Mouse (Mus musculus) myocyte (in vitro differentiated cells): ENCODE results near the gene Hoxd8.

ENCODE experiments used
- E2F4 ChIP-seq: IDR thresholded peaks from one replicate; pipeline ENCODE4 v1.6.1; 2011; ENCODE audit warnings: mild to moderate bottlenecking, control low read depth, moderate library complexity; ENCODE audit not compliant: insufficient read depth
- POLR2A ChIP-seq: IDR thresholded peaks from one replicate; pipeline ENCODE4 v1.6.1; 2011; ENCODE audit warnings: low read depth, mild to moderate bottlenecking, control low read depth, moderate library complexity; ENCODE audit not compliant: insufficient read length
- POLR2AphosphoS2 ChIP-seq: IDR thresholded peaks from one replicate; pipeline ENCODE4 v1.6.1; 2011; ENCODE audit warnings: low read depth, control low read depth; ENCODE audit not compliant: insufficient read length
- TCF12 ChIP-seq: IDR thresholded peaks from one replicate; pipeline ENCODE4 v1.6.1; 2011; ENCODE audit warnings: mild to moderate bottlenecking, control low read depth; ENCODE audit not compliant: poor library complexity, insufficient read depth, severe bottlenecking
- USF1 ChIP-seq: IDR thresholded peaks from one replicate; pipeline ENCODE4 v1.6.1; 2011; ENCODE audit warnings: low read depth, mild to moderate bottlenecking, control low read depth, moderate library complexity

GRCm38 (mm10) chr2:74680561-74681398, 23.6 kb upstream of the Hoxd8 start:
- TF ChIP-seq USF1 (no peak), POLR2AphosphoS2 (no peak), POLR2A (no peak), TCF12 (no peak), E2F4 (no peak)
